Mouse (Mus musculus): ENCODE measurements around the gene Cpn2. TPM values are rescaled to one million over a fixed set of nuclear protein-coding genes. Genes with fewer than 3 reads are reported as not detected.

Gene Cpn2
- polyA plus RNA-seq, 1 experiment from 2014 or later = not detected

GRCm38 (mm10) chr16:30275558-30276340, 8.4 kb upstream of the Cpn2 start:
- Histone ChIP-seq H3K4me2 (replicated peaks) (no peak overlapping the region), H3K36me3 (no peaks in the 10 kb centered on the region), H3K27ac (no peak overlapping the region), H3K4me3 (no peak overlapping the region), H3K9me3 (no peaks in the 10 kb centered on the region), H3K9ac (no peak overlapping the region), H3K27me3 (no peaks in the 10 kb centered on the region), H3K4me1 (peaks cover 44% of the 10 kb centered on the region)
- WGBS = 82% methylated on average over 15 of the region's 15 CpGs
- ATAC-seq (ENCODE audit: insufficient number of reproducible peaks, insufficient read depth, low FRiP score, low TSS enrichment) = no peak

GRCm38 (mm10) chr16:30273065-30273464, 5.8 kb upstream of the Cpn2 start:
- Histone ChIP-seq H3K4me2 (replicated peaks) (no peak overlapping the region), H3K36me3 (no peaks in the 10 kb centered on the region), H3K9ac (no peak overlapping the region), H3K27me3 (no peaks in the 10 kb centered on the region), H3K27ac (no peak overlapping the region), H3K4me3 (no peak overlapping the region), H3K4me1 (peaks cover 39% of the 10 kb centered on the region), H3K9me3 (no peaks in the 10 kb centered on the region)
- ATAC-seq (ENCODE audit: insufficient number of reproducible peaks, insufficient read depth, low FRiP score, low TSS enrichment) = no peak
- WGBS = 87% methylated on average over 8 of the region's 8 CpGs

- peak overlapping the region; percentile 82 for H3K27ac ChIP-seq
- no peak overlapping the region for H3K4me2 ChIP-seq (replicated peaks)
- H3K4me3 ChIP-seq = no peak overlapping the region
- no peaks in the 10 kb centered on the region for H3K27me3 ChIP-seq
- H3K9me3 ChIP-seq = no peaks in the 10 kb centered on the region
- ATAC-seq (ENCODE audit: insufficient number of reproducible peaks, insufficient read depth, low FRiP score, low TSS enrichment) = no peak
- no peak overlapping the region for H3K9ac ChIP-seq
- H3K36me3 ChIP-seq = no peaks in the 10 kb centered on the region
- 57% methylated on average over 6 of the region's 6 CpGs for WGBS
- H3K4me1 ChIP-seq = peaks cover 32% of the 10 kb centered on the region
Observed at GRCm38 (mm10) chr16:30271941-30272595, 4.8 kb upstream of the Cpn2 start.

GRCm38 (mm10) chr16:30271223-30271761, 4.0 kb upstream of the Cpn2 start:
- Histone ChIP-seq H3K27me3 (0 out of 2 replicates have a peak, but pooled peaks cover 4% of the 10 kb centered on the region), H3K27ac (peak overlapping the region; percentile 82), H3K4me1 (peaks cover 32% of the 10 kb centered on the region), H3K4me2 (replicated peaks) (no peak overlapping the region), H3K36me3 (no peaks in the 10 kb centered on the region), H3K9ac (no peak overlapping the region), H3K9me3 (no peaks in the 10 kb centered on the region), H3K4me3 (no peak overlapping the region)
- ATAC-seq (ENCODE audit: insufficient number of reproducible peaks, insufficient read depth, low FRiP score, low TSS enrichment) = 0 out of 2 replicates have a peak, but pooled peaks have one; percentile 64
- WGBS = 22% methylated on average over 8 of the region's 8 CpGs

GRCm38 (mm10) chr16:30266561-30266960, 738 bp downstream of the Cpn2 start:
- ATAC-seq (ENCODE audit: insufficient number of reproducible peaks, insufficient read depth, low FRiP score, low TSS enrichment) = no peak
- Histone ChIP-seq H3K9ac (no peak overlapping the region), H3K4me1 (peaks cover 18% of the 10 kb centered on the region), H3K9me3 (no peaks in the 10 kb centered on the region), H3K36me3 (no peaks in the 10 kb centered on the region), H3K27me3 (0 out of 2 replicates have a peak, but pooled peaks cover 5% of the 10 kb centered on the region), H3K4me3 (no peak overlapping the region), H3K27ac (no peak overlapping the region), H3K4me2 (replicated peaks) (no peak overlapping the region)
- 78% methylated on average over 5 of the region's 5 CpGs for WGBS

- no peak overlapping the region for H3K27ac ChIP-seq
- H3K36me3 ChIP-seq = no peaks in the 10 kb centered on the region
- no peaks in the 10 kb centered on the region for H3K9me3 ChIP-seq
- no peak overlapping the region for H3K4me3 ChIP-seq
- 59% methylated on average over 4 of the region's 4 CpGs for WGBS
- H3K4me2 ChIP-seq (replicated peaks) = no peak overlapping the region
- peaks cover 9% of the 10 kb centered on the region for H3K4me1 ChIP-seq
- 0 out of 2 replicates have a peak, but pooled peaks cover 5% of the 10 kb centered on the region for H3K27me3 ChIP-seq
- no peak for ATAC-seq (ENCODE audit: insufficient number of reproducible peaks, insufficient read depth, low FRiP score, low TSS enrichment)
- H3K9ac ChIP-seq = no peak overlapping the region
Observed at GRCm38 (mm10) chr16:30265611-30266010, 1.7 kb downstream of the Cpn2 start.

- 0 out of 2 replicates have a peak, but pooled peaks cover 5% of the 10 kb centered on the region for H3K27me3 ChIP-seq
- H3K4me1 ChIP-seq = 0 out of 2 replicates have a peak, but pooled peaks cover 4% of the 10 kb centered on the region
- no peak overlapping the region for H3K4me3 ChIP-seq
- no peaks in the 10 kb centered on the region for H3K36me3 ChIP-seq
- no peak for ATAC-seq (ENCODE audit: insufficient number of reproducible peaks, insufficient read depth, low FRiP score, low TSS enrichment)
- no peak overlapping the region for H3K9ac ChIP-seq
- WGBS = 63% methylated on average over 4 of the region's 4 CpGs
- no peak overlapping the region for H3K4me2 ChIP-seq (replicated peaks)
- no peaks in the 10 kb centered on the region for H3K9me3 ChIP-seq
- H3K27ac ChIP-seq = no peak overlapping the region
Observed at GRCm38 (mm10) chr16:30263156-30263555, 4.1 kb downstream of the Cpn2 start.

- 0% methylated on average over 2 of the region's 2 CpGs for WGBS
- 0 out of 2 replicates have a peak, but pooled peaks cover 5% of the 10 kb centered on the region for H3K27me3 ChIP-seq
- H3K4me2 ChIP-seq (replicated peaks) = no peak overlapping the region
- 0 out of 2 replicates have a peak, but pooled peaks cover 4% of the 10 kb centered on the region for H3K4me1 ChIP-seq
- ATAC-seq (ENCODE audit: insufficient number of reproducible peaks, insufficient read depth, low FRiP score, low TSS enrichment) = no peak
- no peak overlapping the region for H3K4me3 ChIP-seq
- no peaks in the 10 kb centered on the region for H3K36me3 ChIP-seq
- no peaks in the 10 kb centered on the region for H3K9me3 ChIP-seq
- no peak overlapping the region for H3K9ac ChIP-seq
- no peak overlapping the region for H3K27ac ChIP-seq
Observed at GRCm38 (mm10) chr16:30262664-30263063, 4.6 kb downstream of the Cpn2 start.

GRCm38 (mm10) chr16:30262157-30262556, 5.1 kb downstream of the Cpn2 start:
- whole genome bisulfite sequencing = 88% methylated on average over 10 of the region's 10 CpGs
- no peaks in the 10 kb centered on the region for H3K9me3 ChIP-seq
- H3K4me2 ChIP-seq (replicated peaks) = no peak overlapping the region
- H3K27me3 ChIP-seq = 0 out of 2 replicates have a peak, but pooled peaks cover 5% of the 10 kb centered on the region
- H3K4me3 ChIP-seq = no peak overlapping the region
- ATAC-seq (ENCODE audit: insufficient number of reproducible peaks, insufficient read depth, low FRiP score, low TSS enrichment) = no peak
- H3K36me3 ChIP-seq = no peaks in the 10 kb centered on the region
- H3K27ac ChIP-seq = no peak overlapping the region
- no peak overlapping the region for H3K9ac ChIP-seq
- H3K4me1 ChIP-seq = 0 out of 2 replicates have a peak, but pooled peaks cover 4% of the 10 kb centered on the region

GRCm38 (mm10) chr16:30261341-30261740, 6.0 kb downstream of the Cpn2 start:
- ATAC-seq (ENCODE audit: insufficient number of reproducible peaks, insufficient read depth, low FRiP score, low TSS enrichment) = no peak
- WGBS = 90% methylated on average over 9 of the region's 9 CpGs

GRCm38 (mm10) chr16:30260012-30260635, 7.2 kb downstream of the Cpn2 start:
- no peak overlapping the region for H3K9ac ChIP-seq
- H3K27me3 ChIP-seq = no peaks in the 10 kb centered on the region
- H3K4me3 ChIP-seq = no peak overlapping the region
- no peak for ATAC-seq (ENCODE audit: insufficient number of reproducible peaks, insufficient read depth, low FRiP score, low TSS enrichment)
- H3K36me3 ChIP-seq = no peaks in the 10 kb centered on the region
- no peaks in the 10 kb centered on the region for H3K4me1 ChIP-seq
- H3K27ac ChIP-seq = no peak overlapping the region
- H3K9me3 ChIP-seq = no peaks in the 10 kb centered on the region
- 85% methylated on average over 15 of the region's 15 CpGs for WGBS
- no peak overlapping the region for H3K4me2 ChIP-seq (replicated peaks)

More at GRCm38 (mm10) chr16:30261341-30261740, 6.0 kb downstream of the Cpn2 start:
- Histone ChIP-seq H3K4me3 (no peak overlapping the region), H3K9ac (no peak overlapping the region), H3K27me3 (0 out of 2 replicates have a peak, but pooled peaks cover 1% of the 10 kb centered on the region), H3K4me1 (0 out of 2 replicates have a peak, but pooled peaks cover 4% of the 10 kb centered on the region), H3K4me2 (replicated peaks) (no peak overlapping the region), H3K9me3 (no peaks in the 10 kb centered on the region), H3K36me3 (no peaks in the 10 kb centered on the region), H3K27ac (no peak overlapping the region)

Data from embryonic facial prominence, embryonic 12.5 days (tissue).